Mouse (Mus musculus) heart, embryonic 14.5 days (tissue): ENCODE measurements around the gene Vmn1r142. TPM values are rescaled to one million over a fixed set of nuclear protein-coding genes. Genes with fewer than 3 reads are reported as not detected.
"Not testable (repeated sequence)": the region's sequence is repeated elsewhere in the genome, so short reads cannot be mapped to it uniquely, and the experiment has no call there.

Source experiments
- ATAC-seq: fragments of 200-750 bp; cut with Nextera tagmentation; 2 replicates; pipeline ENCODE4 v1.8.0; 2017; ENCODE audit warnings: low read depth, moderate TSS enrichment; ENCODE audit not compliant: insufficient number of reproducible peaks, insufficient read depth, low FRiP score
- H3K27ac ChIP-seq, 2 experiments: fragments of 200-500 bp in 1 of 2; fragments of 300-500 bp in 1 of 2; sonication (generic) in 1 of 2; replicated peaks in 1 of 2; 2 replicates each; pipeline ENCODE4 v1.5.1; 2012 to 2014; ENCODE audit warnings: low read depth in 2 of 2, low read length in 2 of 2, control low read depth in 1 of 2, mild to moderate bottlenecking in 1 of 2, mixed read lengths in 1 of 2; ENCODE audit not compliant: control insufficient read depth in 1 of 2, insufficient read depth in 1 of 2
- H3K27me3 ChIP-seq: fragments of 300-500 bp; sonication (generic); 2 replicates; pipeline ENCODE4 v1.6.1; 2014; ENCODE audit warnings: mild to moderate bottlenecking, low read length, control low read depth; ENCODE audit not compliant: control insufficient read depth, insufficient read depth
- H3K36me3 ChIP-seq: fragments of 300-500 bp; sonication (generic); 2 replicates; pipeline ENCODE4 v1.6.1; 2014; ENCODE audit warnings: mild to moderate bottlenecking, control low read depth, low read length, mixed read lengths; ENCODE audit not compliant: control insufficient read depth, insufficient read depth
- H3K4me1 ChIP-seq, 2 experiments: fragments of 200-500 bp in 1 of 2; fragments of 300-500 bp in 1 of 2; sonication (generic) in 1 of 2; 2 replicates each; pipeline ENCODE4 v1.6.1; 2012 to 2014; ENCODE audit warnings: low read length in 2 of 2, control low read depth in 1 of 2, mixed read lengths in 1 of 2; ENCODE audit not compliant: control insufficient read depth in 2 of 2, insufficient read depth in 2 of 2
- H3K4me2 ChIP-seq: fragments of 300-500 bp; sonication (generic); 2 replicates; pipeline ENCODE4 v1.6.1; 2014; ENCODE audit warnings: mild to moderate bottlenecking, low read length
- H3K4me3 ChIP-seq, 2 experiments: fragments of 200-500 bp in 1 of 2; fragments of 300-500 bp in 1 of 2; sonication (generic) in 1 of 2; 2 replicates each; pipeline ENCODE4 v1.5.1; 2012 to 2014; ENCODE audit warnings: low read length in 2 of 2, mild to moderate bottlenecking in 2 of 2, control low read depth in 1 of 2, low read depth in 1 of 2, moderate library complexity in 1 of 2; ENCODE audit not compliant: control insufficient read depth in 1 of 2, insufficient read depth in 1 of 2
- H3K9ac ChIP-seq: fragments of 300-500 bp; sonication (generic); 2 replicates; pipeline ENCODE4 v1.6.1; 2014; ENCODE audit warnings: mild to moderate bottlenecking, low read length
- H3K9me3 ChIP-seq: fragments of 300-500 bp; sonication (generic); 2 replicates; pipeline ENCODE4 v1.6.1; 2016; ENCODE audit warnings: low read length, control low read depth; ENCODE audit not compliant: control insufficient read depth
- WGBS: fragments of 180-500 bp; shearing (Covaris S2); extraction: QIAGEN DNeasy Blood & Tissue Kit; methylation state at CpG from one replicate; pipeline ENCODE4 v1.1.7; 2014; 5-methylcytosine and 5-hydroxymethylcytosine counted together
- polyA plus RNA-seq: library from polyadenylated mRNA; unstranded; fragments of >200 nt; fragmentation: Nextera tagmentation; extraction: Ambion mirVana; gene quantifications from 2 replicates; pipeline ENCODE4 v1.2.1, GENCODE M21; 2014

The Vmn1r142 gene
- not detected in 2 replicates for polyA plus RNA-seq

- not testable (repeated sequence) for H3K27me3 ChIP-seq, H3K4me3 ChIP-seq, H3K27ac ChIP-seq, H3K4me1 ChIP-seq, ATAC-seq, H3K9ac ChIP-seq, H3K9me3 ChIP-seq, H3K4me2 ChIP-seq, H3K36me3 ChIP-seq
- WGBS: no CpG with 5 or more reads among the region's 3 CpGs
Observed at GRCm38 (mm10) chr7:22163935-22164334, at the start of gene Vmn1r142. Vmn1r142 (minus strand) TSS chr7:22164035.

- not testable (repeated sequence) for H3K4me3 ChIP-seq, H3K9ac ChIP-seq, H3K4me2 ChIP-seq, H3K4me1 ChIP-seq, H3K27ac ChIP-seq, H3K9me3 ChIP-seq, H3K27me3 ChIP-seq, ATAC-seq, H3K36me3 ChIP-seq
- WGBS: no CpG with 5 or more reads among the region's 2 CpGs
Observed at GRCm38 (mm10) chr7:22201164-22201563, 37.3 kb upstream of the Vmn1r142 start, which contains the start of gene Gm8653. Gm8653 (minus strand) TSS chr7:22201264.

- H3K4me3 ChIP-seq, H3K4me2 ChIP-seq, ATAC-seq, H3K36me3 ChIP-seq, H3K27me3 ChIP-seq, H3K27ac ChIP-seq, H3K9ac ChIP-seq, H3K9me3 ChIP-seq, H3K4me1 ChIP-seq: not testable (repeated sequence)
- WGBS: no CpG with 5 or more reads among the region's 3 CpGs
Observed at GRCm38 (mm10) chr7:22189077-22189476, 25.2 kb upstream of the Vmn1r142 start, which contains the start of gene Vmn1r143. Vmn1r143 (plus strand) TSS chr7:22189377.

GRCm38 (mm10) chr7:22134641-22135040, 29.2 kb downstream of the Vmn1r142 start, which contains the start of gene Gm10666:
Gm10666 (minus strand) TSS chr7:22134741.
- not testable (repeated sequence) for H3K9me3 ChIP-seq, ATAC-seq, H3K27me3 ChIP-seq, H3K27ac ChIP-seq, H3K9ac ChIP-seq, H3K4me3 ChIP-seq, H3K36me3 ChIP-seq, H3K4me1 ChIP-seq, H3K4me2 ChIP-seq
- no CpG with 5 or more reads among the region's 5 CpGs for WGBS

GRCm38 (mm10) chr7:22118145-22118544, 45.7 kb downstream of the Vmn1r142 start, which contains the start of gene Gm16451:
Gm16451 (minus strand) TSS chr7:22118245.
- not testable (repeated sequence) for H3K4me3 ChIP-seq, ATAC-seq, H3K36me3 ChIP-seq, H3K9ac ChIP-seq, H3K9me3 ChIP-seq, H3K4me2 ChIP-seq, H3K27ac ChIP-seq, H3K27me3 ChIP-seq, H3K4me1 ChIP-seq
- no CpG with 5 or more reads among the region's 2 CpGs for WGBS

Other genes with a start within 250 kb of the Vmn1r142 start
- gene Gm5891, start 242.7 kb downstream of the Vmn1r142 start, polyA plus RNA-seq: not detected in 2 replicates
- gene Vmn1r137, start 169.4 kb downstream of the Vmn1r142 start, polyA plus RNA-seq: not detected in 2 replicates
- gene Vmn1r138, start 135.1 kb downstream of the Vmn1r142 start, polyA plus RNA-seq: not detected in 2 replicates
- gene Gm6176, start 107.7 kb downstream of the Vmn1r142 start, polyA plus RNA-seq: not detected in 2 replicates
- not detected in 2 replicates for gene Vmn1r139, start 95.0 kb downstream of the Vmn1r142 start, polyA plus RNA-seq
- not detected in 2 replicates for gene Gm16451, start 45.8 kb downstream of the Vmn1r142 start, polyA plus RNA-seq
- gene Gm10666, start 29.3 kb downstream of the Vmn1r142 start, polyA plus RNA-seq: not detected in 2 replicates
- not detected in 2 replicates for gene Vmn1r143, start 25.3 kb upstream of the Vmn1r142 start, polyA plus RNA-seq
- gene Gm8653, start 37.2 kb upstream of the Vmn1r142 start, polyA plus RNA-seq: not detected in 2 replicates
- not detected in 2 replicates for gene Gm8453, start 65.4 kb upstream of the Vmn1r142 start, polyA plus RNA-seq
- gene Gm4187, start 165.7 kb upstream of the Vmn1r142 start, polyA plus RNA-seq: not detected in 2 replicates
- gene Gm8660, start 207.0 kb upstream of the Vmn1r142 start, polyA plus RNA-seq: not detected in 2 replicates
- gene Vmn1r148, start 249.5 kb upstream of the Vmn1r142 start, polyA plus RNA-seq: not detected in 2 replicates